Mouse (Mus musculus) ES-E14 (cell line): ENCODE measurements around the gene Arhgef10l. TPM values are rescaled to one million over a fixed set of nuclear protein-coding genes. Genes with fewer than 3 reads are reported as not detected.

Experiments used
- DNase-seq: peaks from one replicate; pipeline ENCODE4 v3.0.0-alpha.2; 2013; ENCODE audit warnings: low read depth, low spot score
- H3K27ac ChIP-seq: 2 replicates; pipeline ENCODE4 v1.5.1; 2012; ENCODE audit warnings: low read depth, mild to moderate bottlenecking, low read length, moderate library complexity, mixed read lengths; ENCODE audit not compliant: poor library complexity, insufficient read depth, severe bottlenecking
- H3K36me3 ChIP-seq: 2 replicates; pipeline ENCODE4 v1.6.1; 2012; ENCODE audit warnings: mild to moderate bottlenecking, low read length, moderate library complexity, mixed read lengths; ENCODE audit not compliant: control insufficient read depth, poor library complexity, insufficient read depth, severe bottlenecking
- H3K4me1 ChIP-seq, 2 experiments: fragments of 150-350 bp in 1 of 2; sonication (generic) in 1 of 2; 2 replicates each; pipeline ENCODE4 v1.6.1; 2012; ENCODE audit warnings: low read length in 2 of 2, mild to moderate bottlenecking in 1 of 2, mixed read lengths in 1 of 2; ENCODE audit not compliant: control insufficient read depth in 2 of 2, insufficient read depth in 2 of 2, poor library complexity in 1 of 2
- H3K4me3 ChIP-seq, 2 experiments: fragments of 150-350 bp in 1 of 2; sonication (generic) in 1 of 2; 2 replicates each; pipeline ENCODE4 v1.5.1; 2012; ENCODE audit warnings: low read length in 2 of 2, low read depth in 1 of 2, mild to moderate bottlenecking in 1 of 2, mixed read lengths in 1 of 2; ENCODE audit not compliant: insufficient read depth in 1 of 2, poor library complexity in 1 of 2, severe bottlenecking in 1 of 2
- H3K9ac ChIP-seq: 2 replicates; pipeline ENCODE4 v1.6.1; 2012; ENCODE audit warnings: low read depth, mild to moderate bottlenecking, low read length, mixed read lengths; ENCODE audit not compliant: poor library complexity, insufficient read depth, severe bottlenecking
- H3K9me3 ChIP-seq: fragments of 150-350 bp; sonication (generic); 2 replicates; pipeline ENCODE4 v1.6.1; 2012; ENCODE audit warnings: low read depth, mild to moderate bottlenecking, low read length; ENCODE audit not compliant: control insufficient read depth, insufficient read depth
- CHD2 ChIP-seq: IDR thresholded peaks from 2 replicates; pipeline ENCODE4 v1.6.1; 2014; ENCODE audit warnings: mild to moderate bottlenecking, low read depth, low read length, inconsistent platforms
- HCFC1 ChIP-seq: IDR thresholded peaks from 2 replicates; pipeline ENCODE4 v1.6.1; 2012; ENCODE audit warnings: low read length, inconsistent platforms, borderline replicate concordance; ENCODE audit not compliant: insufficient read depth
- MAFK ChIP-seq: IDR thresholded peaks from 2 replicates; pipeline ENCODE4 v1.6.1; 2014; ENCODE audit warnings: mild to moderate bottlenecking, low read depth, low read length, inconsistent platforms; ENCODE audit not compliant: insufficient read depth
- ZC3H11A ChIP-seq: IDR thresholded peaks from 2 replicates; pipeline ENCODE4 v1.6.1; 2012; ENCODE audit warnings: low read depth, mild to moderate bottlenecking, inconsistent platforms, low read length, borderline replicate concordance
- ZNF384 ChIP-seq: IDR thresholded peaks from 2 replicates; pipeline ENCODE4 v1.6.1; 2012; ENCODE audit warnings: low read depth, low read length, inconsistent platforms
- in situ Hi-C, 2 experiments: fragments of 600-800 bp; cut with MboI; formaldehyde crosslinking; loops; one replicate each; pipeline ENCODE4 v1.15.1; 2025; ENCODE audit warnings: low sequenced_read_pairs in 2 of 2, inconsistent platforms in 1 of 2; ENCODE audit not compliant: unreplicated experiment in 2 of 2
- total RNA-seq: library from RNA; depleted of rRNA; stranded (reverse); fragments of 300-350 nt; gene quantifications from 2 replicates; pipeline ENCODE4 v1.2.3, GENCODE M21; 2012

The Arhgef10l gene
- total RNA-seq, 1 experiment, result 14.8 TPM

DNA sequence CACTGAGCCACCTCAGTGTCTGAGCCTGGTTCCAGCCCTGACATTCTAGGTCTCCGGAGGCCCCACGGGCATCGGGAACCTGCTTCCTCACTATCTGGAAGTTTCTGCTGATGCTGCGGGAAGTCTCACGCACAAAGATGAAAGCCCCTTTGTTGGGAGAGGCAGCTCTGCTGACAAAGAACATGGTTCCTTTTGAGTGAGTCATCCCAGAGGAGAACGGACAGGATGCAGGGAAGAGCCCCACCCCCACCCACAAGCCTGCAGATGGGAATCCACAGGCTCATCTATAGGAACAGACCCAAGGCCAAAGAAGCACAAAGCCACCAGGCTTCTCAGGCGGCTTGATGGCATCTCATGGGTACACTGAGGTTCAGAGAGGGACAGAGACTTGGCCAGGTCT, 165.0 kb downstream of the Arhgef10l start:
- peaks cover 0 to 4% of the 10 kb centered on the region in 2 experiments; a peak in 1 of 4 replicates for H3K4me1 ChIP-seq

DNA sequence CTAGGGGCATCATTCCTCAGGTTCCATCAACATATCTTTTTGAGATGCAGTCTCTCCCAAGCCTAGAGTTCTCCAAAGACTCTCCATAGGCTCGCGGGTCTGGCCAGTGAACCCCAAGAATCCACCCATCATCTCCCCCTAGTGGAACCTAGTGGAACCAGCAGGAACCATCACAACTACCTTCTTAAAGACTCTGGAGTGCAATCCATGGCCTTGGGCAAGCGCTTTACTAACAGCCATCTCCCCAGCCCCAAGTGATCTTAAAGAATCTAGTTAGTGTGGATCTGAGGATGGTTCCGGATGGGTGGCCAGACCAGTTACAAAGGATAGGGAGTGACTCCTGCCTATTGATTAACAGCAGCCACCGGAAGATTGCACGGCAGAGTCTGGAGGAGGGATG, 166.2 kb downstream of the Arhgef10l start:
- TF ChIP-seq ZNF384 (no peak), MAFK (no peak), CHD2 (no peak), ZC3H11A (peak; percentile 76), HCFC1 (no peak)
- H3K27ac ChIP-seq, result no peak overlapping the region
- H3K4me3 ChIP-seq, result no peak overlapping the region
- in situ Hi-C loops, result loop anchor here in 1 of 2 experiments (25.0 kb wide), 1 partner anchor 612 kb away; no protein-coding TSS in a partner anchor
- H3K9me3 ChIP-seq, result no peaks in the 10 kb centered on the region
- DNase-seq, result peak; percentile 35
- no peaks in the 10 kb centered on the region for H3K36me3 ChIP-seq
- H3K4me1 ChIP-seq, result peaks cover 0 to 4% of the 10 kb centered on the region in 2 experiments; a peak in 1 of 4 replicates
- no peak overlapping the region for H3K9ac ChIP-seq

More for the DNA sequence above, 165.0 kb downstream of the Arhgef10l start:
- TF ChIP-seq MAFK (0 out of 2 replicates have a peak, but pooled peaks have one; percentile 18), ZC3H11A (no peak)
- DNase-seq, result no peak
- in situ Hi-C loops, result no loop called here
- Histone ChIP-seq H3K4me3 (no peak overlapping the region), H3K9ac (no peak overlapping the region), H3K27ac (no peak overlapping the region), H3K36me3 (no peaks in the 10 kb centered on the region), H3K9me3 (no peaks in the 10 kb centered on the region)

DNA sequence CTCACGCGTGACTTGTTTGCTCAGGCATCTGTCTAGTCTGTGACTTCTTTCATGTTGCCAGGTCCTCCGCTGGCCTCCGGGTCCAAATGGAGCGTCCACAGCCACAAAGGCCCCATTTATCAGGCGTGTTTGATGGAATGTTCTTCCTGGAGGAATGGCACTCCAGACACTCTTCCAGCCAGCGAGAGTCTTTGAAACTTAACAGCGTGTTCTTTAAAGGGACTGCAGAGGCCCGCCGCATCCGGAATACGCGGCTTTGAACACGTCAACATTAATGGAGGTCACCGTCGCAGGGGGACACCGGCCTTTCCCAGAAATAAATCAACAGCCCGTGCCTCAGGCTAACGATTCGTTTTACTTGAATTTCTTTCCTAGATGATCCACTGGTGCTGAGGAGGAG, 168.6 kb downstream of the Arhgef10l start:
- in situ Hi-C loops, result loop anchor here in 1 of 2 experiments (25.0 kb wide), 1 partner anchor 610 kb away; no protein-coding TSS in a partner anchor
- no peak overlapping the region for H3K4me3 ChIP-seq
- H3K4me1 ChIP-seq, result peaks cover 0 to 4% of the 10 kb centered on the region in 2 experiments; a peak in 1 of 4 replicates
- no peaks in the 10 kb centered on the region for H3K36me3 ChIP-seq
- TF ChIP-seq CHD2 (no peak), ZNF384 (no peak), HCFC1 (no peak), MAFK (no peak), ZC3H11A (no peak)
- H3K9ac ChIP-seq, result no peak overlapping the region
- no peak overlapping the region for H3K27ac ChIP-seq
- no peak for DNase-seq
- no peaks in the 10 kb centered on the region for H3K9me3 ChIP-seq

DNA sequence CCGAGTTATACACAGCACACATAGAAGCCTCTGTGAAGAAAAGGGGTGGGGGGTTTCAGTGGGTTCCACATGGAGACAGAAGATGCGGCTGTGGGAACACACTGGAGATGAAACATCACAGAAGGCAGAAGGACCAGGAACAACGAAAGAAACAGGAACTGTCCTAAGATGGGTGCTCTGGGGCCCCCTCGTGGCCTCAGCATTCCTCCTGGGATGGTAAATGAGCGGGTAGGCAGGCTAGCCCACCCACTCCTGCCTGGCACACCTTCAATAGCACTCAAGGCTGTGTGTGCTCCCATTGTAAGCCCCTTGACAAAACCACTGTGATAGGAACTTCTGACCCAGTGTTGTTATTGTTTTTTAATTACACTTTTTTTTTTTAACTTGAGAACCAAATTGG, 174.3 kb downstream of the Arhgef10l start:
- H3K9me3 ChIP-seq, result no peaks in the 10 kb centered on the region
- no peak overlapping the region for H3K27ac ChIP-seq
- TF ChIP-seq HCFC1, result no peak
- TF ChIP-seq ZC3H11A, result peak; percentile 9; the same call in 1 of the 2 replicates
- peaks cover 0 to 4% of the 10 kb centered on the region in 2 experiments; a peak in 1 of 4 replicates for H3K4me1 ChIP-seq
- peak; percentile 25 for DNase-seq
- H3K9ac ChIP-seq, result no peak overlapping the region
- in situ Hi-C loops, result loop anchor here in 1 of 2 experiments (25.0 kb wide), 1 partner anchor 604 kb away; no protein-coding TSS in a partner anchor
- no peak overlapping the region for H3K4me3 ChIP-seq
- H3K36me3 ChIP-seq, result no peaks in the 10 kb centered on the region

DNA sequence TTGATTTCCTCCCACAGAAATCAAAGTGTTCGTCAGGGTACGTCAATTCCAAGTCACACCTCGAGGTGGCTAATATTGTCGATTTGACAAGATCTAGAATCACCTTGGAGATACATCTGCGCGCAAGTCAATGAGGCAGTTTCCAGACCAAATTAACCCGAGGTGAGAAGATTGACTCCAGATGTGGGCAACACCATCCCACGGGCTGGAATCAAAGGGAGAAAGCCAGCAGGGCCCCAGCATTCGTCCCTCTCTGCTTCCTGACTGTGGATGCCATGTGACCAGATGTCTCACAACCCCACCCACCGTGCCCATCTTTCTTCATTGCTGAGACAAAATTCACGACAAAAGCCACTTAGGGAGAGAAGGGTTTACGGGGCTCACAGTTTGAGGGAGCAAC, 180.4 kb downstream of the Arhgef10l start:
- H3K36me3 ChIP-seq, result no peaks in the 10 kb centered on the region
- in situ Hi-C loops, result loop anchor here in 1 of 2 experiments (25.0 kb wide), 1 partner anchor 598 kb away; no protein-coding TSS in a partner anchor
- H3K4me3 ChIP-seq, result no peak overlapping the region
- TF ChIP-seq ZC3H11A, result no peak
- no peak for TF ChIP-seq ZNF384
- no peak for TF ChIP-seq HCFC1
- TF ChIP-seq MAFK, result no peak
- no peak for DNase-seq
- H3K4me1 ChIP-seq, result peaks cover 0 to 4% of the 10 kb centered on the region in 2 experiments; a peak in 1 of 4 replicates
- H3K9ac ChIP-seq, result no peak overlapping the region
- no peaks in the 10 kb centered on the region for H3K9me3 ChIP-seq
- no peak overlapping the region for H3K27ac ChIP-seq
